Mouse (Mus musculus): ENCODE data around the gene Nsd2. TPM values are rescaled to one million over a fixed set of nuclear protein-coding genes. Genes with fewer than 3 reads are reported as not detected.

Gene Nsd2
- polyA plus RNA-seq, 1 experiment from 2014 or later = 117 TPM

Small RNA genes lying within 50 kb of the gene (microRNA-seq; reads per million reads assigned to microRNA genes)
- 1.1 reads per million for gene Mir7024

Other genes with a start within 250 kb of the Nsd2 start
- gene Fam53a, start 191.1 kb upstream of the Nsd2 start, polyA plus RNA-seq (2014; fragmentation: Nextera tagmentation; extraction: Ambion mirVana) = 57.5 and 64.4 TPM in 2 replicates
- 0.44 and 0.62 TPM in 2 replicates for gene Gm9903, start 190.8 kb upstream of the Nsd2 start, polyA plus RNA-seq (2014; fragmentation: Nextera tagmentation; extraction: Ambion mirVana)
- gene Slbp, start 168.2 kb upstream of the Nsd2 start, polyA plus RNA-seq (2014; fragmentation: Nextera tagmentation; extraction: Ambion mirVana) = 304 and 334 TPM in 2 replicates
- gene Tacc3, start 162.6 kb upstream of the Nsd2 start, polyA plus RNA-seq (2014; fragmentation: Nextera tagmentation; extraction: Ambion mirVana) = 277 and 307 TPM in 2 replicates
- gene Tmem129, start 162.3 kb upstream of the Nsd2 start, polyA plus RNA-seq (2014; fragmentation: Nextera tagmentation; extraction: Ambion mirVana) = 36.0 and 37.4 TPM in 2 replicates
- gene Fgfr3, start 99.1 kb upstream of the Nsd2 start, polyA plus RNA-seq (2014; fragmentation: Nextera tagmentation; extraction: Ambion mirVana) = 61.8 and 68.0 TPM in 2 replicates
- gene Letm1, start 37.9 kb upstream of the Nsd2 start, polyA plus RNA-seq (2014; fragmentation: Nextera tagmentation; extraction: Ambion mirVana) = 38.0 and 49.3 TPM in 2 replicates
- 57.3 and 63.9 TPM in 2 replicates for gene Nelfa, start 115.7 kb downstream of the Nsd2 start, polyA plus RNA-seq (2014; fragmentation: Nextera tagmentation; extraction: Ambion mirVana)
- 231 and 252 TPM in 2 replicates for gene Gm1673, start 162.7 kb downstream of the Nsd2 start, polyA plus RNA-seq (2014; fragmentation: Nextera tagmentation; extraction: Ambion mirVana)
- gene Nat8l, start 175.3 kb downstream of the Nsd2 start, polyA plus RNA-seq (2014; fragmentation: Nextera tagmentation; extraction: Ambion mirVana) = 1.0 and 1.6 TPM in 2 replicates